Mouse (Mus musculus): Measurements from ENCODE around the gene Mlf1.

Mlf1 gene

GRCm38 (mm10) chr3:67373872-67374271 is at the start of gene Mlf1:
Mlf1 (plus strand) TSS chr3:67374097.
- in situ Hi-C loops (cut with MboI; ENCODE audit: low sequenced_read_pairs) = loop anchor here (25.0 kb wide), 1 partner anchor 663 kb away; no protein-coding TSS in a partner anchor

- in situ Hi-C loops (cut with MboI; ENCODE audit: low sequenced_read_pairs) = loop anchor here (25.0 kb wide), 1 partner anchor 927 kb away; no protein-coding TSS in a partner anchor
Observed at GRCm38 (mm10) chr3:67339558-67339957, 34.3 kb upstream of the Mlf1 start.

- in situ Hi-C loops (cut with MboI; ENCODE audit: low sequenced_read_pairs) = loop anchor here (10.0 to 25.0 kb wide), 2 partner anchors 929 to 1006 kb away; no protein-coding TSS in a partner anchor
Observed at GRCm38 (mm10) chr3:67340921-67341320, 33.0 kb upstream of the Mlf1 start.

- in situ Hi-C loops (cut with MboI; ENCODE audit: low sequenced_read_pairs) = loop anchor here (10.0 to 25.0 kb wide), 2 partner anchors 931 to 1008 kb away; no protein-coding TSS in a partner anchor
Observed at GRCm38 (mm10) chr3:67343004-67343662, 30.8 kb upstream of the Mlf1 start.

GRCm38 (mm10) chr3:67344599-67344998 is 29.3 kb upstream of the Mlf1 start:
- in situ Hi-C loops (cut with MboI; ENCODE audit: low sequenced_read_pairs) = loop anchor here (10.0 to 25.0 kb wide), 2 partner anchors 932 to 1010 kb away; no protein-coding TSS in a partner anchor

- in situ Hi-C loops (cut with MboI; ENCODE audit: low sequenced_read_pairs) = loop anchor here (10.0 to 25.0 kb wide), 2 partner anchors 934 to 1012 kb away; no protein-coding TSS in a partner anchor
Observed at GRCm38 (mm10) chr3:67346674-67347073, 27.2 kb upstream of the Mlf1 start.

GRCm38 (mm10) chr3:67351406-67352127 is 22.3 kb upstream of the Mlf1 start:
- in situ Hi-C loops (cut with MboI; ENCODE audit: low sequenced_read_pairs) = loop anchor here (5.0 to 25.0 kb wide), 2 partner anchors 211 to 686 kb away; no protein-coding TSS in a partner anchor

- in situ Hi-C loops (cut with MboI; ENCODE audit: low sequenced_read_pairs) = loop anchor here (5.0 to 25.0 kb wide), 2 partner anchors 210 to 685 kb away; no protein-coding TSS in a partner anchor
Observed at GRCm38 (mm10) chr3:67352128-67352762, 21.7 kb upstream of the Mlf1 start.

- in situ Hi-C loops (cut with MboI; ENCODE audit: low sequenced_read_pairs) = loop anchor here (5.0 to 25.0 kb wide), 2 partner anchors 210 to 685 kb away; no protein-coding TSS in a partner anchor
Observed at GRCm38 (mm10) chr3:67352763-67353149, 21.1 kb upstream of the Mlf1 start.

- in situ Hi-C loops (cut with MboI; ENCODE audit: low sequenced_read_pairs) = loop anchor here (25.0 kb wide), 1 partner anchor 679 kb away; no protein-coding TSS in a partner anchor
Observed at GRCm38 (mm10) chr3:67358376-67358775, 15.5 kb upstream of the Mlf1 start.

GRCm38 (mm10) chr3:67366087-67366892 is 7.6 kb upstream of the Mlf1 start:
- in situ Hi-C loops (cut with MboI; ENCODE audit: low sequenced_read_pairs) = loop anchor here (25.0 kb wide), 1 partner anchor 671 kb away; no protein-coding TSS in a partner anchor

- in situ Hi-C loops (cut with MboI; ENCODE audit: low sequenced_read_pairs) = loop anchor here (25.0 kb wide), 1 partner anchor 670 kb away; no protein-coding TSS in a partner anchor
Observed at GRCm38 (mm10) chr3:67367481-67367880, 6.4 kb upstream of the Mlf1 start.

GRCm38 (mm10) chr3:67369407-67370079 is 4.4 kb upstream of the Mlf1 start:
- in situ Hi-C loops (cut with MboI; ENCODE audit: low sequenced_read_pairs) = loop anchor here (25.0 kb wide), 1 partner anchor 668 kb away; no protein-coding TSS in a partner anchor

GRCm38 (mm10) chr3:67372194-67372593 is 1.7 kb upstream of the Mlf1 start:
- in situ Hi-C loops (cut with MboI; ENCODE audit: low sequenced_read_pairs) = loop anchor here (25.0 kb wide), 1 partner anchor 665 kb away; no protein-coding TSS in a partner anchor

GRCm38 (mm10) chr3:67372781-67373180 is 1.1 kb upstream of the Mlf1 start:
- in situ Hi-C loops (cut with MboI; ENCODE audit: low sequenced_read_pairs) = loop anchor here (25.0 kb wide), 1 partner anchor 665 kb away; no protein-coding TSS in a partner anchor

- in situ Hi-C loops (cut with MboI; ENCODE audit: low sequenced_read_pairs) = loop anchor here (25.0 kb wide), 1 partner anchor 663 kb away; no protein-coding TSS in a partner anchor
Observed at GRCm38 (mm10) chr3:67374360-67374778, 472 bp downstream of the Mlf1 start.

- in situ Hi-C loops (cut with MboI; ENCODE audit: low sequenced_read_pairs) = no loop called here
Observed at GRCm38 (mm10) chr3:67375063-67375462, 1.2 kb downstream of the Mlf1 start, which contains the start of gene Gm17402. Gm17402 (minus strand) TSS chr3:67375163.

GRCm38 (mm10) chr3:67378215-67378614 is 4.3 kb downstream of the Mlf1 start:
- in situ Hi-C loops (cut with MboI; ENCODE audit: low sequenced_read_pairs) = no loop called here
